Mouse (Mus musculus): ENCODE results near the gene Eif3l. TPM values are rescaled to one million over a fixed set of nuclear protein-coding genes. Genes with fewer than 3 reads are reported as not detected.

Gene Eif3l
- polyA plus RNA-seq, 1 experiment from 2014 or later = 135 TPM

DNA sequence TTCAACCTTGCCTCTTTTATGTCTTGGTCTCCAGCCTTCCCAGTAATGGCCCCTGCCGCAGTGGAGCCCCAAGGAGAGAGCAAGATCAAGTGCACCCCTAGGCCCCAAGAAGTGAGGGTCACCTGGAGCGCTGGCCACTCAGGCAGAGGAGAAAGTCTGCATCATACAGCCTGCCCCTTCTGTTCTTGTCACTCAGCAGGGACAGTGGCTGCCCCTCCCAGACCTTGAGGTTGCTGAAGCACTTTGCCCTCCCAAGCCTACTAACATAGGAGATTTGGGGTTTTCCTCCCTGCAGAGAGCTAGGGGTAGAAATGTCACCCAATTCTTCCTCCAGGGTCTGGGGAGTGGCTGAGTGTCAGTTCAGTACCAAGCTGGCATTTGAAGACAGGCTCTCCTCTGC, 22.6 kb upstream of the Eif3l start:
- no peak for DNase-seq (ENCODE audit: low spot score)
- WGBS = 81% methylated on average over 2 of the region's 2 CpGs
- Histone ChIP-seq H3K27ac (replicated peaks) (0 out of 2 replicates have a peak overlapping the region, but pooled peaks have one; percentile 4), H3K9me3 (ENCODE audit: control insufficient read depth, low read length) (no peaks in the 10 kb centered on the region), H3K9ac (ENCODE audit: low read length) (no peak overlapping the region), H3K4me2 (replicated peaks; ENCODE audit: low read depth) (no peak overlapping the region), H3K36me3 (ENCODE audit: control insufficient read depth, insufficient read depth, low read length) (peaks cover 29% of the 10 kb centered on the region), H3K27me3 (ENCODE audit: control insufficient read depth, insufficient read depth, low read length) (no peaks in the 10 kb centered on the region), H3K4me1 (replicated peaks; ENCODE audit: control insufficient read depth, insufficient read depth) (no peaks in the 10 kb centered on the region), H3K4me3 (ENCODE audit: low read depth, low read length) (no peak overlapping the region)
- no peak for ATAC-seq (ENCODE audit: low FRiP score, low TSS enrichment)
- TF ChIP-seq CTCF (IDR thresholded peaks at IDR 0.05; ENCODE audit: low read depth) = no peak
- no peak for TF ChIP-seq EP300 (optimal IDR thresholded peaks at IDR 0.05)

DNA sequence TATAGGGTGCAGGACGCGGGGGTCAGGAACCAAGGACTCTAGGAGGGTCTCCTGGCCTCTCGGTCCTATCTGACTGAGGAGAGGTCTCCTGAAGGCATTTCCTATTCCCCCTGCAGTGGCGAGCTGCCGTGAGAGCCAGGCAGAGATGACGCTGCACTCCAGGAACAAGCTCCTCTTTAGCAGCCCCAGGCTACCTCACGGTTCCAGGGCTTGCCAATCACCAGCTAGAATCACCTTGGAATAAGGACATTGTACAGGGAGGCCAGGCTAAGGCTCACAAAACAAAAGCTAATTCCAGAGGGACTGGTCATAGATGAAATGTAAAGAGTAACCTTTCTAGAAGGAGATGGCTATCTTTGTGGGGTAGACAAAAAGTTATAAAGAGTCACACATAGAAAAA, 18.4 kb upstream of the Eif3l start:
- Histone ChIP-seq H3K9me3 (ENCODE audit: control insufficient read depth, low read length) (no peaks in the 10 kb centered on the region), H3K9ac (ENCODE audit: low read length) (no peak overlapping the region), H3K36me3 (ENCODE audit: control insufficient read depth, insufficient read depth, low read length) (peaks cover 42% of the 10 kb centered on the region), H3K4me2 (replicated peaks; ENCODE audit: low read depth) (no peak overlapping the region), H3K4me3 (ENCODE audit: low read depth, low read length) (no peak overlapping the region), H3K27ac (replicated peaks) (no peak overlapping the region), H3K4me1 (replicated peaks; ENCODE audit: control insufficient read depth, insufficient read depth) (no peaks in the 10 kb centered on the region), H3K27me3 (ENCODE audit: control insufficient read depth, insufficient read depth, low read length) (no peaks in the 10 kb centered on the region)
- ATAC-seq (ENCODE audit: low FRiP score, low TSS enrichment) (no peak), DNase-seq (ENCODE audit: low spot score) (no peak)
- no peak for TF ChIP-seq CTCF (IDR thresholded peaks at IDR 0.05; ENCODE audit: low read depth)
- no peak for TF ChIP-seq EP300 (optimal IDR thresholded peaks at IDR 0.05)
- 86% methylated on average over 7 of the region's 7 CpGs for WGBS

DNA sequence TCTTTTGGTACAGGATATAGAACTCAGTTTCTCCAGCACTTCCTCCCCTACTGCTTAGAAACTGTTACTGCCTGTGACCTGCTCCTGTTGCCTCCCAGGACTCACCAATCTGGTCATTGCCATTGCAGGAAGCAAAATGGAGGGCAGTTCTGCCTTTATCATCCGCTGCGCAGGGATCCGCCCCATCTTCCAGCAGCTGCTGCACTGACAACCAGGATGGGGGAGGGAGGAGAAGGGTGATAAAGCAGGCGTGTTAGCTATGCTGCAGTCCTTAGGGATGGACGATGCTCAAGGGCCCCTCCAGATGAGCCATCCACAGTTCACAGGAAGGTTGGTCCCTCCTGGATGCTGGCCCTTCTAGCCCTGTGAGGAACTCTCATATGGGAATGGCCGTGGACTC, 17.1 kb upstream of the Eif3l start:
- Histone ChIP-seq H3K27ac (replicated peaks) (no peak overlapping the region), H3K36me3 (ENCODE audit: control insufficient read depth, insufficient read depth, low read length) (peaks cover 42% of the 10 kb centered on the region), H3K4me1 (replicated peaks; ENCODE audit: control insufficient read depth, insufficient read depth) (no peaks in the 10 kb centered on the region), H3K27me3 (ENCODE audit: control insufficient read depth, insufficient read depth, low read length) (no peaks in the 10 kb centered on the region), H3K4me3 (ENCODE audit: low read depth, low read length) (no peak overlapping the region), H3K9ac (ENCODE audit: low read length) (no peak overlapping the region), H3K9me3 (ENCODE audit: control insufficient read depth, low read length) (no peaks in the 10 kb centered on the region), H3K4me2 (replicated peaks; ENCODE audit: low read depth) (no peak overlapping the region)
- no peak for DNase-seq (ENCODE audit: low spot score)
- ATAC-seq (ENCODE audit: low FRiP score, low TSS enrichment) = no peak
- WGBS = 89% methylated on average over 6 of the region's 6 CpGs
- TF ChIP-seq CTCF (IDR thresholded peaks at IDR 0.05; ENCODE audit: low read depth) = no peak
- no peak for TF ChIP-seq EP300 (optimal IDR thresholded peaks at IDR 0.05)

DNA sequence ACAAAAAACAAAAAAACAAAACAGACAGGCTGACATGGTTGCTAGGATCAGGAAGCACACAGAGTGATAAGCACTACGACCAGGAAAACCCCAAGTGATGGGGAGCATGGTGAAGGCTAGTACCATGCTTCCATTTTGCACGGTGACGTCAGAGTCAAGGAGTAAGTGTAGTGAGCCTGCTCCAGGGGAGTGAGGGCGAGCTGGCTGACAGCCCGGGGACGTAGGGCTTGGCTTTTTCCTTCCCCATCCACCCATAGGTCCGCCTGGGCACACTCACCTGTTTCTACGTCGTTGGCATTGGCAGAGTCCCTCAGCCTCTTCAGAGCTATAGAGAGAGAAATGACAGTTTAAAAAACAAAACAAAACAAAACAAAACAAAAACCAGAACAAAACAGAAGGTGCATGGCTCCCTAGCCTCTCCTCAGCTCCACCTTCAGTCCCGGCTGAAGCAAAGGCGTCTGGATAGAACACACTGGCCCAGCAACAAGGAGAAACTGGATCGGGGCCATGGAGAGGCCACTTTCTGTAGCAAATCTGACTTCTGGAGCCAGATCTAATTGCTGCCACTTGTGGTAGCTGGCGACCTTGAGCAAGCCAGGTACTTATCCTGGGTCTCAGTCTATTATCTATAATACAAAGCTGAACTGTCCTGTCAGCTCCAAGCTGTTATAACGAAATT, 14.0 kb upstream of the Eif3l start:
- Histone ChIP-seq H3K9me3 (ENCODE audit: control insufficient read depth, low read length) (no peaks in the 10 kb centered on the region), H3K9ac (ENCODE audit: low read length) (no peak overlapping the region), H3K4me1 (replicated peaks; ENCODE audit: control insufficient read depth, insufficient read depth) (no peaks in the 10 kb centered on the region), H3K27me3 (ENCODE audit: control insufficient read depth, insufficient read depth, low read length) (no peaks in the 10 kb centered on the region), H3K4me3 (ENCODE audit: low read depth, low read length) (no peak overlapping the region), H3K4me2 (replicated peaks; ENCODE audit: low read depth) (no peak overlapping the region; the same call in 1 of the 2 replicates), H3K36me3 (ENCODE audit: control insufficient read depth, insufficient read depth, low read length) (peaks cover 19% of the 10 kb centered on the region), H3K27ac (replicated peaks) (no peak overlapping the region)
- ATAC-seq (ENCODE audit: low FRiP score, low TSS enrichment) = no peak
- no peak for DNase-seq (ENCODE audit: low spot score)
- WGBS = 76% methylated on average over 14 of the region's 14 CpGs
- TF ChIP-seq CTCF (IDR thresholded peaks at IDR 0.05; ENCODE audit: low read depth) (no peak), EP300 (optimal IDR thresholded peaks at IDR 0.05) (no peak)

DNA sequence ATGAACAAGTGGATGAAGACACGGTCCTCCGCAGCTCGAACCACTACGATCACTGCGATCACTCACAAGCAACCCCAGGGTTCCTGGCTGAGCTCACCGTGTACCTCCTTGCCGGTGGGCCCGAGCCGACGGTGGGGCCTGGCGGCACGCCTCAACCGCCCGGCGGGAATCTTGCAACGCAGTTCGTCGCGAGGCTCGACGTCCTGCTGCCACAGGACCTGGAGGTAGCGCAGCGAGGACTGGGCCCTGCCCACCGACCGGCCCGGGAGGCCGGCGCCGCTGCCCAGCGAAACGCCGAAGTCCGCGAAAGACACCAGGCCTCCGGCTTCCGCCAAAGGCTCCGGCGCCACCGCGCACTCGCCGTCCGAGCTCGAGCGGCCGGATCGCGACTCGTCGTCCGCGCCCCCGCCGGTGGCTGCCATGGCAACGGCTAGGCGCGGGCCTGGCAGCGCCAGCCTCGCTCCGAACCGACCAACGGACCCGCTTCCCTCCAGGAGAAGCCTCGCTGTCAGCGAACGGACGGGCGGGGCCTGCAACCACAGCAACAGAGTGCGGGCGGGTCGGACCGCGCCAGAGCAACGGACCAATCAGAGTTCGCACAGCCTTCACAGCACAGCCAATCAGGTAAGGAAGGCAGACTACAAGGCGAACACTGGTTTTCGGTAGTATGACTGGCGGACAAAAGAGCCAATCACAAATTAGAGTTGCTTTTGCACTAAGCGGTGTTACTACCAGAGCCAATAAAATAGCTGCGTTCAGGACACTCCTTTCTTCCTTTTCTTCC, 12.4 kb upstream of the Eif3l start, which contains the start of gene Ankrd54:
Gene Ankrd54, minus strand, starts transcription at position 518 of the 784 bp plus-strand sequence.
- no peaks in the 10 kb centered on the region for H3K4me1 ChIP-seq (replicated peaks; ENCODE audit: control insufficient read depth, insufficient read depth)
- peak within 1 kb of the TSS; percentile 82 for H3K4me3 ChIP-seq (ENCODE audit: low read depth, low read length)
- WGBS = under 1% methylated on average over 75 of the region's 80 CpGs
- peaks cover 13% of the 10 kb centered on the region for H3K36me3 ChIP-seq (ENCODE audit: control insufficient read depth, insufficient read depth, low read length)
- no peaks in the 10 kb centered on the region for H3K9me3 ChIP-seq (ENCODE audit: control insufficient read depth, low read length)
- ATAC-seq (ENCODE audit: low FRiP score, low TSS enrichment) = peak; percentile 99
- peak; percentile 98 for DNase-seq (ENCODE audit: low spot score)
- H3K9ac ChIP-seq (ENCODE audit: low read length) = peak within 1 kb of the TSS; percentile 83
- peak within 1 kb of the TSS; percentile 88 for H3K27ac ChIP-seq (replicated peaks)
- H3K4me2 ChIP-seq (replicated peaks; ENCODE audit: low read depth) = peak within 1 kb of the TSS; percentile 84
- no peaks in the 10 kb centered on the region for H3K27me3 ChIP-seq (ENCODE audit: control insufficient read depth, insufficient read depth, low read length)
- TF ChIP-seq CTCF (IDR thresholded peaks at IDR 0.05; ENCODE audit: low read depth) (no peak), EP300 (optimal IDR thresholded peaks at IDR 0.05) (no peak)

Data from stomach, postnatal 0 days (tissue).